Mouse (Mus musculus): ENCODE measurements around the gene Rnf223. TPM values are rescaled to one million over a fixed set of nuclear protein-coding genes. Genes with fewer than 3 reads are reported as not detected.
A peak's percentile ranks its signal among the peaks of the same experiment; 100 is the strongest.

The Rnf223 gene
- 0.19 and 0.30 TPM in 2 replicates for polyA plus RNA-seq (2015; fragmentation: Nextera tagmentation; extraction: Ambion mirVana)

GRCm38 (mm10) chr4:156130436-156130835 lies at the start of gene Rnf223:
TSS of gene Rnf223 (plus strand) at chr4:156130513.
- Histone ChIP-seq H3K27ac (no peak within 1 kb of the TSS), H3K4me1 (replicated peaks) (peaks cover 2% of the 10 kb centered on the region; the same call in 1 of the 2 replicates), H3K9ac (no peak within 1 kb of the TSS), H3K4me3 (no peak within 1 kb of the TSS), H3K27me3 (no peaks in the 10 kb centered on the region), H3K36me3 (peaks cover 10% of the 10 kb centered on the region), H3K9me3 (replicated peaks) (no peaks in the 10 kb centered on the region), H3K4me2 (no peak within 1 kb of the TSS)
- ATAC-seq (replicated peaks; ENCODE audit: insufficient number of reproducible peaks, insufficient read depth, low FRiP score, low read depth): no peak
- 77% methylated on average over 15 of the region's 15 CpGs for WGBS

- peaks cover 6% of the 10 kb centered on the region for H3K27me3 ChIP-seq
- no peak for ATAC-seq (replicated peaks; ENCODE audit: insufficient number of reproducible peaks, insufficient read depth, low FRiP score, low read depth)
- no peak overlapping the region for H3K27ac ChIP-seq
- no peaks in the 10 kb centered on the region for H3K36me3 ChIP-seq
- H3K4me2 ChIP-seq: no peak overlapping the region
- H3K9ac ChIP-seq: no peak overlapping the region
- 58% methylated on average over 4 of the region's 4 CpGs for WGBS
- H3K9me3 ChIP-seq (replicated peaks): no peaks in the 10 kb centered on the region
- H3K4me1 ChIP-seq (replicated peaks): peaks cover 18% of the 10 kb centered on the region
- H3K4me3 ChIP-seq: no peak overlapping the region
Observed at GRCm38 (mm10) chr4:156082621-156083234, 47.6 kb upstream of the Rnf223 start.

GRCm38 (mm10) chr4:156083348-156083747 lies 47.0 kb upstream of the Rnf223 start:
- Histone ChIP-seq H3K27ac (no peak overlapping the region), H3K4me1 (replicated peaks) (peaks cover 12% of the 10 kb centered on the region), H3K4me2 (no peak overlapping the region), H3K4me3 (no peak overlapping the region), H3K9me3 (replicated peaks) (no peaks in the 10 kb centered on the region), H3K27me3 (0 out of 2 replicates have a peak, but pooled peaks cover under 1% of the 10 kb centered on the region), H3K36me3 (no peaks in the 10 kb centered on the region), H3K9ac (no peak overlapping the region)
- ATAC-seq (replicated peaks; ENCODE audit: insufficient number of reproducible peaks, insufficient read depth, low FRiP score, low read depth): no peak; the same call in 1 of the 2 replicates
- WGBS: 49% methylated on average over 5 of the region's 5 CpGs

- no peak overlapping the region for H3K4me2 ChIP-seq
- ATAC-seq (replicated peaks; ENCODE audit: insufficient number of reproducible peaks, insufficient read depth, low FRiP score, low read depth): no peak
Observed at GRCm38 (mm10) chr4:156084096-156084879, 46.0 kb upstream of the Rnf223 start.

GRCm38 (mm10) chr4:156085256-156085655 lies 45.1 kb upstream of the Rnf223 start:
- H3K36me3 ChIP-seq: no peaks in the 10 kb centered on the region
- H3K9ac ChIP-seq: no peak overlapping the region
- no peak overlapping the region for H3K4me3 ChIP-seq
- H3K4me1 ChIP-seq (replicated peaks): peaks cover 12% of the 10 kb centered on the region
- WGBS: 81% methylated on average over 8 of the region's 8 CpGs
- no peaks in the 10 kb centered on the region for H3K27me3 ChIP-seq
- no peak overlapping the region for H3K27ac ChIP-seq
- no peak for ATAC-seq (replicated peaks; ENCODE audit: insufficient number of reproducible peaks, insufficient read depth, low FRiP score, low read depth)
- no peak overlapping the region for H3K4me2 ChIP-seq
- H3K9me3 ChIP-seq (replicated peaks): no peaks in the 10 kb centered on the region

More at GRCm38 (mm10) chr4:156084096-156084879, 46.0 kb upstream of the Rnf223 start:
- no peaks in the 10 kb centered on the region for H3K9me3 ChIP-seq (replicated peaks)
- H3K27ac ChIP-seq: peak overlapping the region; percentile 42; the same call in 1 of the 2 replicates
- H3K27me3 ChIP-seq: no peaks in the 10 kb centered on the region
- H3K4me1 ChIP-seq (replicated peaks): peaks cover 12% of the 10 kb centered on the region
- no peak overlapping the region for H3K4me3 ChIP-seq
- H3K9ac ChIP-seq: no peak overlapping the region
- 60% methylated on average over 9 of the region's 9 CpGs for WGBS
- H3K36me3 ChIP-seq: no peaks in the 10 kb centered on the region

- no peaks in the 10 kb centered on the region for H3K9me3 ChIP-seq (replicated peaks)
- no peak overlapping the region for H3K9ac ChIP-seq
- ATAC-seq (replicated peaks; ENCODE audit: insufficient number of reproducible peaks, insufficient read depth, low FRiP score, low read depth): no peak
- no peak overlapping the region for H3K27ac ChIP-seq
- peaks cover 12% of the 10 kb centered on the region for H3K4me1 ChIP-seq (replicated peaks)
- H3K4me2 ChIP-seq: no peak overlapping the region
- H3K4me3 ChIP-seq: no peak overlapping the region
- H3K27me3 ChIP-seq: no peaks in the 10 kb centered on the region
- no peaks in the 10 kb centered on the region for H3K36me3 ChIP-seq
- 35% methylated on average over 5 of the region's 5 CpGs for WGBS
Observed at GRCm38 (mm10) chr4:156087398-156088087, 42.8 kb upstream of the Rnf223 start.

GRCm38 (mm10) chr4:156091236-156091635 lies 39.1 kb upstream of the Rnf223 start:
- no peak overlapping the region for H3K9ac ChIP-seq
- WGBS: 55% methylated on average over 1 of the region's 1 CpGs
- no peaks in the 10 kb centered on the region for H3K9me3 ChIP-seq (replicated peaks)
- no peaks in the 10 kb centered on the region for H3K36me3 ChIP-seq
- no peak overlapping the region for H3K27ac ChIP-seq
- H3K4me3 ChIP-seq: no peak overlapping the region
- H3K4me1 ChIP-seq (replicated peaks): no peaks in the 10 kb centered on the region
- H3K4me2 ChIP-seq: no peak overlapping the region
- no peaks in the 10 kb centered on the region for H3K27me3 ChIP-seq
- ATAC-seq (replicated peaks; ENCODE audit: insufficient number of reproducible peaks, insufficient read depth, low FRiP score, low read depth): no peak

- Histone ChIP-seq H3K27me3 (no peaks in the 10 kb centered on the region), H3K4me2 (no peak overlapping the region), H3K9me3 (replicated peaks) (no peaks in the 10 kb centered on the region), H3K36me3 (no peaks in the 10 kb centered on the region), H3K4me1 (replicated peaks) (no peaks in the 10 kb centered on the region), H3K4me3 (no peak overlapping the region), H3K27ac (no peak overlapping the region), H3K9ac (no peak overlapping the region)
- no peak for ATAC-seq (replicated peaks; ENCODE audit: insufficient number of reproducible peaks, insufficient read depth, low FRiP score, low read depth)
- 74% methylated on average over 1 of the region's 1 CpGs for WGBS
Observed at GRCm38 (mm10) chr4:156092765-156093164, 37.5 kb upstream of the Rnf223 start.

GRCm38 (mm10) chr4:156093758-156094157 lies 36.6 kb upstream of the Rnf223 start:
- H3K4me1 ChIP-seq (replicated peaks): no peaks in the 10 kb centered on the region
- no peak overlapping the region for H3K4me3 ChIP-seq
- H3K36me3 ChIP-seq: no peaks in the 10 kb centered on the region
- H3K9ac ChIP-seq: no peak overlapping the region
- ATAC-seq (replicated peaks; ENCODE audit: insufficient number of reproducible peaks, insufficient read depth, low FRiP score, low read depth): no peak
- 80% methylated on average over 5 of the region's 5 CpGs for WGBS
- no peak overlapping the region for H3K27ac ChIP-seq
- H3K4me2 ChIP-seq: no peak overlapping the region
- H3K27me3 ChIP-seq: no peaks in the 10 kb centered on the region
- H3K9me3 ChIP-seq (replicated peaks): no peaks in the 10 kb centered on the region

- H3K4me2 ChIP-seq: no peak overlapping the region
- no peak overlapping the region for H3K4me3 ChIP-seq
- no peak overlapping the region for H3K27ac ChIP-seq
- H3K9me3 ChIP-seq (replicated peaks): no peaks in the 10 kb centered on the region
- no peak for ATAC-seq (replicated peaks; ENCODE audit: insufficient number of reproducible peaks, insufficient read depth, low FRiP score, low read depth)
- H3K9ac ChIP-seq: no peak overlapping the region
- H3K36me3 ChIP-seq: no peaks in the 10 kb centered on the region
- 84% methylated on average over 1 of the region's 1 CpGs for WGBS
- H3K4me1 ChIP-seq (replicated peaks): no peaks in the 10 kb centered on the region
- no peaks in the 10 kb centered on the region for H3K27me3 ChIP-seq
Observed at GRCm38 (mm10) chr4:156096191-156096590, 34.1 kb upstream of the Rnf223 start.

- H3K4me1 ChIP-seq (replicated peaks): no peaks in the 10 kb centered on the region
- H3K9ac ChIP-seq: no peak overlapping the region
- no peaks in the 10 kb centered on the region for H3K9me3 ChIP-seq (replicated peaks)
- no peak overlapping the region for H3K4me3 ChIP-seq
- no peaks in the 10 kb centered on the region for H3K36me3 ChIP-seq
- no peaks in the 10 kb centered on the region for H3K27me3 ChIP-seq
- ATAC-seq (replicated peaks; ENCODE audit: insufficient number of reproducible peaks, insufficient read depth, low FRiP score, low read depth): no peak; the same call in 1 of the 2 replicates
- no peak overlapping the region for H3K27ac ChIP-seq
- 55% methylated on average over 9 of the region's 9 CpGs for WGBS
- H3K4me2 ChIP-seq: no peak overlapping the region
Observed at GRCm38 (mm10) chr4:156097770-156098366, 32.4 kb upstream of the Rnf223 start.
